Mouse (Mus musculus): Measurements from ENCODE around the gene Ttc27.

- no peak for TF ChIP-seq CTCF (IDR thresholded peaks at IDR 0.05; ENCODE audit: control insufficient read depth, insufficient read depth, insufficient read length)
- TF ChIP-seq MYOG (IDR thresholded peaks at IDR 0.05; ENCODE audit: control insufficient read depth, extremely low read depth, insufficient read length), result no peak
- TF ChIP-seq USF1 (IDR thresholded peaks at IDR 0.05; ENCODE audit: low read depth), result no peak
- TF ChIP-seq MAX (IDR thresholded peaks at IDR 0.05), result no peak
Measured at GRCm38 (mm10) chr17:74672446-74672845, 45.1 kb upstream of the Ttc27 start.

All from C2C12 (cell line).